Mouse (Mus musculus) neutrophil, adult 5-6 weeks (primary cell): ENCODE data around the gene Psmb11. TPM values are rescaled to one million over a fixed set of nuclear protein-coding genes. Genes with fewer than 3 reads are reported as not detected.
"Not testable (repeated sequence)": the region's sequence is repeated elsewhere in the genome, so short reads cannot be mapped to it uniquely, and the experiment has no call there.

Source experiments
- ATAC-seq: fragments of 151-379, 151-347 bp; 2 replicates; pipeline ENCODE4 v1.8.0; 2017; ENCODE audit warnings: mild to moderate bottlenecking, moderate TSS enrichment; ENCODE audit not compliant: insufficient number of reproducible peaks, poor library complexity, low FRiP score, severe bottlenecking; ENCODE audit errors: extremely low read depth
- total RNA-seq: library from RNA; stranded (forward); fragments of 200-1000 nt; gene quantifications from 2 replicates; pipeline ENCODE4 v1.2.3, GENCODE M21; 2017

The Psmb11 gene
- total RNA-seq, 1 experiment from 2014 or later = 0.12 TPM

DNA sequence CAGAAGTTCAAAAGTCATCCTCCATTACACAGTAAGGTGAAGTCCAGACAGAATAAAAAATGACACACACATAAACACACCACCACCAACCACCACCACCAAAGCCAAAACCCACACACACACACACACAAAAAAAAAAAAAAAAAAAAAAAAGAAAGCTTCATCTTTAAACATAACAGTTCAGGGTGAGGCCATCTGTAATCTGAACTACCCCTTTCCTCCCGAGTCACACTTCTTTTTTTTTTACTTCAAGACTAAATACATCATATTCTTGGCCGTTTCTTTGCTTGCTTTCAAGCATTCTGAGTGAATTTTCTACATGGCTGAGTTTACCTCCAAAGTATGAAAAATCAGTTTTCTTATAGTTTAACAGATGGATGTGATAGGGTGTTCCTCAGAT is 19.6 kb upstream of the Psmb11 start:
- no peak for ATAC-seq

DNA sequence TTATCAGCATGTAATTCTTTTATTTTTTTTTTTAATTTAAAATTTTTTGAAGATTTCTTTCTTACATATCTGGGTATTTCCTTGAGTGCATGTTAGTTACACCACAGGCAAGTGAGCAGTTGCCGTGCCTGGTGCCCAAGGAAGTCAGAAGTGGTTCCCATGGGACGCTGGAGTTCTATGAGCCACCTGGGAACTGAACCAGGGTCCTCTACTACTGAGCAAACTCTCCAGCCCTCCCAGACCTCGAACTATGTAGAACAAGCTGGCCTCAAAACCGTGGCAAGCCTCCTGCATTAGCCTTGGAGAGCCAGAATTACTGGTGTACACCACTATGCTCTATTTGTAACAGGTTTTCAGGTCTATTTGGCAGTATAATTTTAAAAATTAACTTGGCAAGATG is 18.6 kb upstream of the Psmb11 start:
- no peak for ATAC-seq

DNA sequence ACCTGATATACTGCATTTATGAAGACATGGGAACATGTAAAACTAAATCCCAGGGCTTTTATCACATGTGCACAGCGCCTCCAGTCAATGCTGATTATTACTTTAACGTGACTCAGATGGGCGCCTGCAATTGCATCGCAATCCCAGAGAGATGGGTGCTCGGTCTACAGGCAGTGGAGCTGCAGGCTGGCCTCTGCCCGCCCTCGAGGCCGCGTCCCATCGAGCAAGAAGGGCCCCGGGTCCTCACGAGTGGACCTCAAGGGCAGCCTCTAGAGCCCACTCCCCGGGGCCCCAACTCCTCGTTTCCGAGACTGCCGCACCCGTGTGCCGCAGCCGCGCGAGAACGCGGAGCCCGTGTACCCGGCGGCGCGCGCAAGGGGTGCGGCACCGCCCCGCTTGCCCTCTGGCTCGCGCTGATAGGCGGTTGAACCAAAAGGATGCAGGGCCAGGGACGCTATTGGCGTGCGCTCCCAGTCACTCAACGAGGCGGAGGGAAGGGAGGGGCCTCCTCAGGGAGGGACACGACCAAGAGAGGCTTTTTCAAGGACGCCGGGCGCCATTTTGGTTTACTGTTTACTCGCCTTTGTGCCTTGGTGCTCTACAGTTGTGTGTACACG is 18.1 kb upstream of the Psmb11 start:
- ATAC-seq = peak; percentile 100

DNA sequence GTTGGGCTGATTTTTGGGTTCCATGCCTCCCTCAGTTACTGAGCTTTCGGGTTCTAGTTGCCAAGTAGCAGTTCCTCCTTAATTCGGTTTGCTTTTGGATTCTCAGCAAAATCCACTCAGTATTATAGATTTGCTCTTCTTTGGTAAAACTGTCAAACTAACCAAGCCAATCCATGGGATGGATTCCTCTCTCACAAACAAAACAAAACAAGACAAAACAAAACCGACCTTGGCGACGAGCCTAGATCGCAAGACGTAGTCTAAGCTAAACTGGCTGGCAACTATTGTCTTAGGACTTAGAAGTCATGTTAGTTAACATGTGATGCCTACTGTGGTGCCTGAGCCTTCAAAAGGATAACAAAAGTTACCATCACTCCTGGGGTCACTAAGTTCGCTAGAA is 17.5 kb upstream of the Psmb11 start:
- no peak for ATAC-seq

DNA sequence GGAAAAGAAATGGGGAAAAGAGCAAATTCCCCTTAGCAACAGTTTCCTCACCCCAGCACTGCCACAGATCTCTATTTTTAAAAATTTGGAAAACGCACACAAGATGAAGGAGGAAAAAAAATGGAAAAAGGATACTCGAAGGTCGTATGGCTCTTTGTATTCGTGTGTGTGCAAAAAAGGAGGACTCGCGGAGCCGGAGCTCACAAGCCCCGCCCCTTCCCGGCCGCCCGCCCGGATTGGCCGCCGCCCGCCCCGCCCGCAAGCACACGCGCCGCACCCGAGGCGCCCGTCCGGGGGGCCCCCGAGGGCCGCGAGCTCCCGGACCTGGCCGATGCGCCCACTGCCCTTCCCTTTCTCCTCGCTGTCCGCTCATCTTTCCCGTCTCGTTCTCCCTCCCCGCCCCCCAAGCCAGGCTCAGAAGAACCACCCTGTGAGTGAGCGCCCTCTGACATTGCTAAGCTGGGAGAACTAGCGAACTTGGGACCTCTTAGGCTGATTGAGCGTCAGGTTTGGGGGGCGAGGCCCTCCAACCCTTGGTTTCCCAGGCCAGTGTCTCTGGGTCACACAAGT is 15.4 kb upstream of the Psmb11 start, which contains the start of gene 4931414P19Rik:
4931414P19Rik (minus strand) TSS at position 242 of the 570 bp plus-strand sequence.
- no peak for ATAC-seq

DNA sequence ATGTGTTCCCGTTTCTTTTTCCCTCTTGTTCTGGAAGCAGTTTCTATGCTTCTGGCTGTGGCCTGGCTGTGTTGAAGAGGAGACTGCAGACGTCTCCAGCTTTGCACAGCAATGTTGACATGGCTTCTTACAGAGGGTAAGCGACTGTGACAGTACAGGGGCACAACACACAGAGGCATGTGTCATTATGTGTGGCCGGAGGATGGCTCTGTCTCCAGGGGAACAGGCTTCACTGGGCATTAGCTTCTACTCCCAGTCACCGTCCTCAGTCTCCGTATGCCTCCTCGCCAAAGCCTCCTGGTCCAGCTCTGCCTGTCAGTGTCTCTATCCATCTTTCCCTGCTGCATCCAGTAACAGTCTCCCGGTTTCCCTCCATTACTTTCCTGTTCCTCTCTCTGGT is 14.0 kb upstream of the Psmb11 start:
- ATAC-seq = no peak

DNA sequence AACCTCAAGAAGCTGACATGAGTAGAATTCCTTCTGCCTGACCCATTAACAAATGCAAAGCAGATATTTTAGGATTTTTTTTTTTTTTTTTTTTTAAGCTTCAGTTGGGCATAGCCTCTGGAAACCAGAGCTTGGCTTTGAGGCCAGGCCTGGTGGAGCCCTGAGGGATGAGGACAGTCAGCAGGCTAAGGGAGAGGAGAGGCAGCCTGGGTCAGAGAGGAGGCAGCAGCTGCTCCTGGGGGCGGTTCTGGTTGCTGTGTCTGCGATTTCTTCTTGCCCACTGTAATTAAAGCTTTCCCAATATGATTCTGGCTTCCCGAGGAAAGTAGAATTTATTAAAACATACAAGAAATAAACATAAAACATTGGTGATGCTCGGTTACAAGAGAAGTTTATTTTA is 12.0 kb upstream of the Psmb11 start:
- no peak for ATAC-seq

DNA sequence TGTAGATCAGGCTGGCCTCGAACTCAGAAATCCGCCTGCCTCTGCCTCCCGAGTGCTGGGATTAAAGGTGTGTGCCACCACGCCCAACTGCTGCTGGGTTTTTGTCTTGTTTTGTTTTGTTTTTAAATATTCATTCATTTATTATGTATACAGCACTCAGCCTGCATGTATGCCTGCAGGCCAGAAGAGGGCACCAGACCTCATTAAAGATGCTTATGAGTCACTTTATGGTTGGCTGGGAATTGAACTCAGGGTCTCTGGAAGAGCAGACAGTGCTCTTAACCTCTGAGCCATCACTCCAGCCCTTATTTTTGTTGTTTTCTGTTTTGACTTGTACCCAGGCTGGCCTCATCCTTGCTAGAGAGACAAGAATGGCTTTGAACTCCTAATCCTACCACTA is 11.3 kb upstream of the Psmb11 start:
- ATAC-seq = 0 out of 2 replicates have a peak, but pooled peaks have one; percentile 41

DNA sequence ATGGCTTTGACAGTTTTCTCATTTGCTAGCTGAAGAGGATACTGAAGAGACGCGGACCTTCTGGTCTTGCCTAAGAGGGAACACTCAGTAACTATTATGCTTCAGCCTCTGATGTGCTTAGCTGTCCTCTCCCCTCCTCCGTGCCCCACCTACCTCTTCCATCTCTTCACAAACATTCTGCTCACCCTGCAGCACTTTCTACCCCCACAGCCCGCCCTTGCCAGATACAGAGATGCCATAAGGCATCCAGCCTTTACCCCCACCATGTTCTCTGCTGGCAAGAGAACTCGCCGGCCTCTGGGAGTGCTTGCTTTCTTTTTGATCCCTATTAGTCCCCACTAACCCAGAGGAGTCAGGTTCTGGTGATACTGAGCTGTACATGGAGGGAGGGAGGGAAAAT is 10.6 kb upstream of the Psmb11 start:
- ATAC-seq = no peak

DNA sequence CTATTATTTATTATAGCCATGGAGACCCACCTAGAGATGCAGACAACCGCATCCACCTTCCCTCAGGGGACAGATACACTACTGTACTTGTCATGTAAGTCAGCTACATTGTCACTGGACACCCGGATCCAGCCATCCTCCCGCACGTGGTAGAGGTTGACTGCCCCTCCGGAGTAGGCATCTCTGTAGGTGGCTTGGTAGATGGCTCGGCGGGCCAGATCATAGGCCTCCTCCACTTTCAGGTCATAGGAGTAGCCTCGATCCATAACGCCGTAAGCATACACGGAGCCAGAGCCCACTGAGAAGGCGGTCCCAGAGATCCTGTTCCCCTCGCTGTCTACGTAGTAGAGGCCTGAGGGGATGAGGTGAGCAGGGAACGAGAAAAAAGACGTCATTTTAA is 7.1 kb upstream of the Psmb11 start:
- not testable (repeated sequence) for ATAC-seq

DNA sequence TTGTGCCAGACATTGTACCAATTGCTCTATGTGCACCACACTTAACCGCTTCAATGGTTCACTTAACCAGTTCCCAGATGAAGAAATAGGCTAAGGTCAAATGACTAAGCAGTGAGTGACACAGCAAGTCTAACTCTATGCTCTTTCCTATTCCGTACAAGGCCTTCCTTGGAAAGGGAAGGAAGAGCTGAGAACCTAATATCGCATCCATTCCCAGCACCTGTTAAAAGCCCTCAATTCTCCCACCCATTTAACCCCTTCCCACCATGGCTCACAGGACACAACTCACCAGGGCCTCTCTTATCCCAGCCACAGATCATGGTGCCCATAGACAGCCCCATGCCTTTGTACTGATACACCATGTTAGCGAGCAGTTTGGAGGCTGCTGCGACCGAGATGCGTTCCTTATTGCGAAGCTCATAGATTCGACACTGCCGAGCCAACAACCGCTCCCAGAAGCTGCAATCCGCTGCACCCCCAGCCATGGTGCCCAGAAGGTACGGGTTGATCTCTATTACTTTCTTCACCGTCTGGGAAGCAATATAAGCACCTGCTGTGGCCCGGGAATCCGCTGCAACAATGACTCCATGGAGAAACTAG is 4.9 kb upstream of the Psmb11 start:
- no peak for ATAC-seq

DNA sequence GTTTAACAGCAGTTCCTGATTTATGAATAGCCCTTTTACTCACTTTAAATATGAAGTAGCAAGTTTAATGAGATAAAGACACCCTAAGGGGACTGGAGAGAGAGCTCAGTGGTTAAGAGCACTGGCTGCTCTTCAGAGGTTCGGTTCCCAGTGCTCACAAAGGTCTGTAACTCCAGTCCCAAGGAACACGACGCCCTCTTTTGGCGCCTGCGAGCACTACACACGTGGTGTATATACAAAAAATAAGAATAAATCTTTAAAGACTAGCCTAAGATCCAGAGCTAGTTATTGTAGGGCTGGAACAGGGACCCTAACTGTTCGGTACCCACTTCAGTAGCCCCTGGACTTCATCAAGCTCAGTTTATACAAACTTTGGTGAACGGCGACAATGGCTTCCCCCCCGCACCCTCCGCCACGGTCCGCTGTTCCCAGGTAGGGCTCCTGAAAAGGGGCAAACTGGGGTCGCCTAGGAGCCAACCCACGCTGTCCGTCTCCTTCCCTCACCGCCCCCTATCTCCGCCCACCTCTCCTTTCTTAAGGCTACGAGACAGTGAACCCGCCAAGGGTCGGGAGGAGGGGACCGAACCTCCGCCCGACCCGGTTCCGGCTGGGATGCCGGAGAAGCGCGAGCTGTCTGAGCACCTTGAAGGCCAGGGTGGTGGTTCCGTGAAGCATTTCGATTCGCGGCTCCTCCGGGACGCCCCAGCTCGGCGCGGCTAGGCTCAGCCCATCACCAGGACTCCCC is 3.9 kb upstream of the Psmb11 start:
- ATAC-seq = no peak

DNA sequence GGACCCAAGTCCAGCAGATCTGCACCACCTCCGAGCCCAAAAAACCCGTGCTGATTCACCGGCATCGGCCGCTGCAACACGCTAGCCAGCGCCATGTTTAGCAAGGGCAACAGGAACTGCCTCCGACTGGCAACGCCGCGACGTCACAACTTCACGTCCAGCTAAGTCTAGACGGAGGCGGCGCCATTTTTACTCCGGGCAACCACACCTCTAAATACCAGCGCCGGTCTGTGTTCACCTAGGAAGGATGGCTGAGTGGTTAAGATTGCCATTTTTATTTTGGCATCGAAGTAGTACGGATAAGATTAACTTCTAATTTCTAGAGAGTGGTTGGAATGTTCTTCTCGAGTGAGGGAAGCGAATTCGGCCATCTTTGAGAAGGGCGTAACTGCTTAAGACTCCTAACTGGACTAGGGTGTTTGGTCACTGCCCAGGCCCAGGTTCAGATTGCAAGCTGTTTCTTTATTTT is 3.3 kb upstream of the Psmb11 start, which contains the start of gene Psmb5:
Psmb5 (minus strand) TSS at position 126 of the 469 bp plus-strand sequence.
- ATAC-seq = peak; percentile 97

DNA sequence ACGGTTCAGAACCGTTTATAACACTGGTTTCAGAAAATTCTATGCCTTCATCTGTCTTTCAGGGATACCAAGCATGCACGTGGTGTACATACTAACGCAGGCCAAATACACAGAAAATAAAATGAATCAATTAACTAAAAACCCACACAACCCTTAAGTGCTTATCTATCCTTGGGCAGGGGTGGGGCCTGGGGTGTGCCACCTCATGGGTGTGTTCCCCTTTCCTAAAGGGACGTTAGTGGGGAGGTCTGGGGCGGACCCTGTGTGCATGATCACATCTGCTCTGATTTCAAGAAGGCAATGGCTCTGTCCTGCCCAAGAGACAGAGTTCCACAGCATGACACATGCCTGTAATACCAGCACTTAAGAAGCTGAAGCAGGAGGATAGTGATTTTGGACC is 2.1 kb downstream of the Psmb11 start:
- ATAC-seq = no peak

DNA sequence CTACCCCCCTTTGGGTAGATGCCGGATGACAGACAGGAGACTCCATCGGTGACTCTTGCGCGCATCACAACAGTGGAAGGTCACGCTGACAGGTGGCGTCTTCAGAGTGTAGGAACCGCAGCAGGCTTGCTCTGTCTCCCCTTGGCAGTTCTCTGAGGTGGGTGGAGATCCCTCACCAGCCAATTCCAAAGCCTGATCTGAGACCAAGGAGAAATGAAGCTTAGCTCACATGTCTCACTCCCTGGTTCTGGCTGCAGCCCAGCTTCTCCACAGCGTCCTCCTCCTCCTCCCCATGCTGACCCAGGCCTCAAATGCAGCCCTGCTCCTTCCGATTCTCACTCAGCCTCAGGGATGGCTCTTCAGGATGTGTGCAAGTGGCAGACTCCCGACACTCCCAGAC is 3.7 kb downstream of the Psmb11 start:
- no peak for ATAC-seq

DNA sequence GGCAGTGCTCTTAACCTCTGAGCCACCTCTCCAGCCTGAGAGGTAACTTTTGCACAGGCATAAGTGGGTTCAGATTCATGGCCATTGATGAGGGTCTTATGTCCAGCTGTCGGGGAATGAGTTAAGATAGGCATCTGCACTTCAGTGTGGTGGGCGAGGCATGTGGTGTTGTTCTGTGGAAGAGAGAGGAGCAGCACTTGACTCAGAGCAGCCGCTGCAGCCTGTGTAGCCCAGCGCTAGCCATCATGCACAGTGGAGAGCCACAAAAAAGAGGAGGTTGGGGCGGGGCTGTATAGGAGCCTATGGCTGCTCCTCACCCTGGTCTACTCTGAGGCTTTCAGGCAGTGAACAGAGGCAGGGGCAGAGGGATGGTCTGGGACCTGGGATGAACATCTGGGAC is 6.9 kb downstream of the Psmb11 start:
- ATAC-seq = no peak

DNA sequence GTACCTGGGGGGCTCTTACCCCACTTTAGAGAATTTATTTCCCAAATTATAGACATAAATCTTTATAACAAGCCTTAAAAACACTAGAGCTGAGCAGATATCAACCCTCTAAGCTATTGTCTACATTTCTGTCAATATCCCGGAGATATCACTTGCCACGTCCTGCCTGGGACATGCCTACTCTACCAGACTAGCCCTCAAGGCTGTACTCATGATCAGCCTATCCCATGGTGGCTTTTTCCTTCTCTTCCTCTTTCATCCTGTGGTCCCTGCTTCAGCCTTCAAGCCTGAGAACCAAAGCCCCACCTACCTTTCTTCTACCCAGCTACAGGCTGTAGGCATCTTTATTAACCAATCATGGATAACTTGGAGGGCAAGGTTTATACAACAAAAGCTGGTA is 8.6 kb downstream of the Psmb11 start:
- ATAC-seq = no peak

DNA sequence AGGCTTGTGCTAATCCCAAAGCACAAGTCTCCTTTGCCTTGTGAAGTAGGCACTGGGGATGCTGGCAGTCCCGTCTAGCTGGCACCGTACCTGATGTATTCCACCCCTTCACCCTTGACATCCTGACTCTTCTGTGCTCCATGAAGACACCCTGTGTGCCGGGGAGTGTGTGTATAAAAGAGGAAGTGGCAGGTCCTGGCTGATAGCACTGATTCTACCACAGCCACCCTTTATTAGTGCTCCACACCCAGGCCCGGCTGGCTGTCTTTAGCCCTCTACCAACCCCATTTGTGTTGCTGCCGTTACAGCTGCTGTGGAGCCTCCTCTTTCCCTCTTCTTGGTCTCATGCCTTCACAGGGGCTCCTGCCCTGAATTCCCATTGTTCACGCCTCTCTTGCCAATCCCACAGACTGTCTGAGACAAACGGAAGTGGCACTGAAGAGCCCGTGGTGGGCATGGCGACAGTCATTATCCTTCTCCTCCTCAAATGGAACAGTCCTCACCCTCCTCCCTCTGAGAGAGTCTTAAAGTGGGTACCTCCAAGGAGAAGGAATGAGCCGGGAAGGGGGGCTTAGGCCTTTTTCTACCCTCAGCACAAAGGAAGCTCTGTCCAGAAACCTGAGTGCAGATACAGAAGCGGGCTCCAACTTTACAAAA is 9.5 kb downstream of the Psmb11 start:
- ATAC-seq = no peak

DNA sequence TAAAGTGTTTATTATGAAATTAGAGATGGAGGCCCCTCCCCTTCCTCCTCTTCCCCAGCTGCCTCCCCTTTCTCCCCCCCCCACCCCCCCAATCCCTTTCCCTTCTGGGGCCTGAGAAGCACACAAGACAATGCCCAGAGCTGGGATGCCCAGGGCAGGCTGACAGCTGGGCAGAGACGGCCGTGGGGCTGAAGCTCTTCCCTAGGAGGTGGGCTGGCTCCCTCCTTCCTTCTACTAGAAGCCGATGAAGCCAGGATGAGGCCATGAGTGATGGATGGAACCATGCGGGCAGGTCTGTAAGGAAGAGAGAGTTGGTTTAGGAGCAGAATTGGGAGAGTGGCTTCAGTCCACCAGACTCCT is 10.0 kb downstream of the Psmb11 start:
- no peak for ATAC-seq
